Mouse (Mus musculus): Measurements from ENCODE around the gene Tnr. TPM values are rescaled to one million over a fixed set of nuclear protein-coding genes. Genes with fewer than 3 reads are reported as not detected.

Gene Tnr
- total RNA-seq, 2 experiments from 2014 or later, result 0.02 to 0.13 TPM

DNA sequence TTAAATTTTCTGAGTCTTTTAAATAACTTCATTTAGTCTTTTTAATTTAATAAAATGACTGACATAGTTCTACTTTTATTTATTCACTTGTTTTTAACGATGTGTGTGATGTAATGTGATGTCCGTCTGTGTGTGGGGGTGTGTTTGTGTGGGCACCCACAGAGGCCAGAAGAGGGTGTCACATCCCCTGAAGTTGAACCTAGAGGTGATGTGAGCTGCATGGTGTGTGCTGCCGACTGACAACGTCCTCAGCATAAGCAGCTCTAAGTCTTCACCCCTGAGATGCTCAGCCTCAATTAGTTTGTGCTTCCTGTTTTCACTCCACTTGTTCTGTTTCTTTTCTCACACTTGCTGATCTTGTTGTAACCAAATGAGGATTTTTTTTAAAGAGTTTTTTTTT is 439.8 kb downstream of the Tnr start:
- DNase-seq, result no peak

DNA sequence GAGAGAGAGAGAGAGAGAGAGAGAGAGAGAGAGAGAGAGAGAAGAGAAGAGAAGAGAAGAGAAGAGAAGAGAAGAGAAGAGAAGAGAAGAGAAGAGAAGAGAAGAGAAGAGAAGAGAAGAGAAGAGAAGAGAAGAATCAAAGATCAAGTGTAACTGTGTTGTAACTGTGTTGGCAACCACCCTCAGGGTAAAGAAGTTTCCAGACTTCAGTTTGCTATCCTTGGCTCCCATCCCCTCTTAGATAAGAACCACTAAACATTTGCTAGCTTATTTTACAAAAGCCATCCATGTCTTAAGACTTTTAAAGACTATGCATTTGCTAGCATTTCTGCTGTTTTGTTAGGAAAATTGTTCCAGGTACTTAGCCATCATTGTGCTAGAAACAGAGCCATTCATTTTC is 442.7 kb downstream of the Tnr start:
- peak; percentile 20 to 34 for DNase-seq

DNA sequence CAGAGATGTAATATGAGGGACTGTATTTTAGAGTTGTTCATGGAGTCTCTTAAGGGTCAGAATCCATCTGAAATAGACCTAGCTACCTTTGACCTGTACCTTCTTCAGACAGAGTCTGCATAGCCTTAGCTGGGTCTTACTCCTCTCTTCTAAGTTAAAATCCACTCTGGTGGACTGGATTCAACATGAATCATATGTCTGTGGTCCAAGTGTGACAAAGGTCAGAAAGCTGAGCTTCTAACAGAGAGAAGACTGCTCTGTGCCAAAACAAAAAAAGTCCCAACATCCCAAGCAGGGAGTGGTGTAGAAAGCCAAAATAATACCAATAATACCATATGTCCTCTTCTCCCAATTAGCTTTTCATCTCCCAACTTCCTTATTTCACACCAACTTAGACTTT is 444.8 kb downstream of the Tnr start:
- peak; percentile 69 to 81 for DNase-seq

DNA sequence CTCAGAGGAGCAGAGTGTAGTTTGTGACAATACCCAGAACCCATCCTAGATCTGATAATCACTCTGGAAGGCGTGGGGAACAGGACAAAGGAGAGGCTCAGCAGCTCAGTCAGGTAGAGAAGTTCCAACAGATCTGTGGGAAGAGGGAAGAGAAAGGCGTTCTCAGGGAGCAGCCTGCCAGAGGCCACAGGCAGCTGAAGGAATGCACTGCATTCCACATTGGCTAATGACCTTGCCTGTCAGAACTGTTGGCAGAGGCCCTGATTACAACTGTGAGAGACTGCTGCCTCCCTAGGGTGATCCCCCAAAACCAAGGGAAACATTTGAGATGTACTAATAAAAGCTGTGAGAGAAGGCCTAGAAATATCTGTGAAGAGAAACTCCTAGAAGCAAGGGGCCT is 454.2 kb downstream of the Tnr start:
- DNase-seq, result peak; percentile 43 to 56

DNA sequence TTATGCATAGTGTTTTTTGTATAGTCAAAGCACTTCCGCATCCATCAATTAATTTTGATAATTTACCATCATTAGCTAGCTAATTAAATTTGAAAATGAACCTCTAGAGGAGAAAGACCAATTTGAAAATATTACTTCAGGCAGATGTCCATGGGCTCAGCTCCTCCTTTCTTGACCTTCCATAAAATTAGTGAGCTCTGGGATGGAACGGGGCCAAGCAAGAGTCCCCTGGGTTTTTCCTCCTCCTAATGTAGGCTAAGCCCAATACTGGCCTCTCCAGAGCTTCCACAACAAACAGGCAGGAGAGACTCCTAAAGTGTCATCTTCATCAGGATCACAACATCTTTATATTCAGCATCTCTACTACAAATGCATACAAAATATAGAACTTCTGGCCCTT is 455.5 kb downstream of the Tnr start:
- peak; percentile 36 to 41 for DNase-seq

DNA sequence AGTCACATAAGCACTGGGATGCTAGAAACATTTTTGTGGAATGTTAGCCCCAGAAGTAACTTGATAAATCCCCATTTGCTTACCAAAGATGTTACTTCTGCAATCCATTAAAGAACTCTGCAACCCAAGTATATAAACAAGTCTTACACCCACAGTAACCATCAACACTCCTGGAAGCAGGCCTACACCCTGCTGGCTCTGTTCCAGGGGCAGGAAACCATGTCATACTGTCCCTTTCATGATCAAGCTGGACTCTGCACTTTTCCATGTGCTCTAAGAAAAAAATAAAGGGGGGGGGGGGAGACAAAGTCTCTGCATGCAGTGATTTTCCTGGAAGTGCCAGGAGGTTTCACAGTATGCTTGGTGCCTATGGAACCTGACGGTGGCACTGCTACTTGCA is 456.8 kb downstream of the Tnr start:
- DNase-seq, result peak in 1 of 2 experiments; percentile 14

All from heart, adult 18-20 months (tissue).